Mouse (Mus musculus): Measurements from ENCODE around the gene Tmem104. TPM values are rescaled to one million over a fixed set of nuclear protein-coding genes. Genes with fewer than 3 reads are reported as not detected.

The Tmem104 gene
- polyA plus RNA-seq, 1 experiment = 0.21 TPM

- H3K4me1 ChIP-seq (ENCODE audit: control insufficient read depth) = peaks cover 6% of the 10 kb centered on the region
- H3K27me3 ChIP-seq (ENCODE audit: control insufficient read depth) = peaks cover 62% of the 10 kb centered on the region
- TF ChIP-seq TAL1 (IDR thresholded peaks at IDR 0.05; ENCODE audit: low read length) = no peak
- H3K4me3 ChIP-seq (replicated peaks) = no peak overlapping the region
- peaks cover 24% of the 10 kb centered on the region; the same call in 1 of the 2 replicates for H3K36me3 ChIP-seq (ENCODE audit: control insufficient read depth)
- H3K9me3 ChIP-seq (ENCODE audit: control insufficient read depth, low read length) = no peaks in the 10 kb centered on the region
These were observed 79.1 kb downstream of the Tmem104 start for GRCm38 (mm10) chr11:115266400-115266778.

GRCm38 (mm10) chr11:115267061-115267883, 80.0 kb downstream of the Tmem104 start, which contains the start of gene Grin2c:
TSS of gene Grin2c (minus strand) at chr11:115267243.
- peaks cover 54% of the 10 kb centered on the region for H3K27me3 ChIP-seq (ENCODE audit: control insufficient read depth)
- TF ChIP-seq TAL1 (IDR thresholded peaks at IDR 0.05; ENCODE audit: low read length) = no peak
- TF ChIP-seq GATA1 (IDR thresholded peaks at IDR 0.05; ENCODE audit: low read length) = no peak
- peaks cover 31% of the 10 kb centered on the region; the same call in 1 of the 2 replicates for H3K36me3 ChIP-seq (ENCODE audit: control insufficient read depth)
- no peak within 1 kb of the TSS for H3K4me3 ChIP-seq (replicated peaks)
- H3K4me1 ChIP-seq (ENCODE audit: control insufficient read depth) = peaks cover 6% of the 10 kb centered on the region
- no peaks in the 10 kb centered on the region for H3K9me3 ChIP-seq (ENCODE audit: control insufficient read depth, low read length)

- Histone ChIP-seq H3K27me3 (ENCODE audit: control insufficient read depth) (peaks cover 49% of the 10 kb centered on the region), H3K36me3 (ENCODE audit: control insufficient read depth) (peaks cover 34% of the 10 kb centered on the region; the same call in 1 of the 2 replicates), H3K9me3 (ENCODE audit: control insufficient read depth, low read length) (no peaks in the 10 kb centered on the region), H3K4me1 (ENCODE audit: control insufficient read depth) (peaks cover 6% of the 10 kb centered on the region), H3K4me3 (replicated peaks) (no peak overlapping the region)
- TF ChIP-seq GATA1 (IDR thresholded peaks at IDR 0.05; ENCODE audit: low read length) = no peak
- TF ChIP-seq TAL1 (IDR thresholded peaks at IDR 0.05; ENCODE audit: low read length) = no peak
These were observed 80.7 kb downstream of the Tmem104 start for GRCm38 (mm10) chr11:115267958-115268357.

GRCm38 (mm10) chr11:115269330-115270066, 82.2 kb downstream of the Tmem104 start:
- TF ChIP-seq GATA1 (IDR thresholded peaks at IDR 0.05; ENCODE audit: low read length) (no peak), TAL1 (IDR thresholded peaks at IDR 0.05; ENCODE audit: low read length) (no peak)
- peaks cover 38% of the 10 kb centered on the region for H3K27me3 ChIP-seq (ENCODE audit: control insufficient read depth)
- H3K4me1 ChIP-seq (ENCODE audit: control insufficient read depth) = peaks cover 6% of the 10 kb centered on the region
- no peak overlapping the region for H3K4me3 ChIP-seq (replicated peaks)
- no peaks in the 10 kb centered on the region for H3K9me3 ChIP-seq (ENCODE audit: control insufficient read depth, low read length)
- H3K36me3 ChIP-seq (ENCODE audit: control insufficient read depth) = peaks cover 34% of the 10 kb centered on the region; the same call in 1 of the 2 replicates

- Histone ChIP-seq H3K9me3 (ENCODE audit: control insufficient read depth, low read length) (no peaks in the 10 kb centered on the region), H3K27me3 (ENCODE audit: control insufficient read depth) (peaks cover 30% of the 10 kb centered on the region), H3K36me3 (ENCODE audit: control insufficient read depth) (peaks cover 34% of the 10 kb centered on the region; the same call in 1 of the 2 replicates), H3K4me3 (replicated peaks) (no peak overlapping the region), H3K4me1 (ENCODE audit: control insufficient read depth) (peaks cover 6% of the 10 kb centered on the region)
- TF ChIP-seq GATA1 (IDR thresholded peaks at IDR 0.05; ENCODE audit: low read length) (no peak), TAL1 (IDR thresholded peaks at IDR 0.05; ENCODE audit: low read length) (no peak)
These were observed 83.0 kb downstream of the Tmem104 start for GRCm38 (mm10) chr11:115270148-115270861.

GRCm38 (mm10) chr11:115271052-115271451, 83.8 kb downstream of the Tmem104 start:
- peaks cover 34% of the 10 kb centered on the region; the same call in 1 of the 2 replicates for H3K36me3 ChIP-seq (ENCODE audit: control insufficient read depth)
- H3K27me3 ChIP-seq (ENCODE audit: control insufficient read depth) = peaks cover 23% of the 10 kb centered on the region
- no peaks in the 10 kb centered on the region for H3K9me3 ChIP-seq (ENCODE audit: control insufficient read depth, low read length)
- TF ChIP-seq TAL1 (IDR thresholded peaks at IDR 0.05; ENCODE audit: low read length) = no peak
- TF ChIP-seq GATA1 (IDR thresholded peaks at IDR 0.05; ENCODE audit: low read length) = no peak
- no peak overlapping the region for H3K4me3 ChIP-seq (replicated peaks)
- H3K4me1 ChIP-seq (ENCODE audit: control insufficient read depth) = peaks cover 14% of the 10 kb centered on the region

GRCm38 (mm10) chr11:115271481-115271880, 84.2 kb downstream of the Tmem104 start:
- TF ChIP-seq TAL1 (IDR thresholded peaks at IDR 0.05; ENCODE audit: low read length) (no peak), GATA1 (IDR thresholded peaks at IDR 0.05; ENCODE audit: low read length) (no peak)
- Histone ChIP-seq H3K27me3 (ENCODE audit: control insufficient read depth) (peaks cover 18% of the 10 kb centered on the region), H3K4me1 (ENCODE audit: control insufficient read depth) (peaks cover 18% of the 10 kb centered on the region), H3K9me3 (ENCODE audit: control insufficient read depth, low read length) (no peaks in the 10 kb centered on the region), H3K36me3 (ENCODE audit: control insufficient read depth) (peaks cover 34% of the 10 kb centered on the region; the same call in 1 of the 2 replicates), H3K4me3 (replicated peaks) (no peak overlapping the region)

- Histone ChIP-seq H3K9me3 (ENCODE audit: control insufficient read depth, low read length) (no peaks in the 10 kb centered on the region), H3K36me3 (ENCODE audit: control insufficient read depth) (peaks cover 33% of the 10 kb centered on the region; the same call in 1 of the 2 replicates), H3K4me3 (replicated peaks) (no peak overlapping the region), H3K27me3 (ENCODE audit: control insufficient read depth) (peaks cover 3% of the 10 kb centered on the region), H3K4me1 (ENCODE audit: control insufficient read depth) (peaks cover 28% of the 10 kb centered on the region)
- TF ChIP-seq TAL1 (IDR thresholded peaks at IDR 0.05; ENCODE audit: low read length) (no peak), GATA1 (IDR thresholded peaks at IDR 0.05; ENCODE audit: low read length) (no peak)
These were observed 85.7 kb downstream of the Tmem104 start for GRCm38 (mm10) chr11:115272894-115273498.

Data from erythroblast, embryonic 14.5 days (primary cell).